Comparison of ENCODE assay signal across 8 mouse cellular contexts in genomic region chr2:38375606-38376304, GRCm38 (mm10). TPM values are rescaled to one million over a fixed set of nuclear protein-coding genes. Genes with fewer than 3 reads are reported as not detected.
DNase-seq lines count a peak whose midpoint lies in the region; ATAC-seq and TF ChIP-seq lines count a peak whose summit lies in the region.

No protein-coding gene starts in this region.

- peak; percentile 54 for ATAC-seq in forebrain, postnatal 0 days
- ATAC-seq in hindbrain, embryonic 11.5 days (ENCODE audit: low FRiP score), result peak; percentile 45; the same call in 1 of the 2 replicates
- ATAC-seq in limb, embryonic 15.5 days (ENCODE audit: insufficient number of reproducible peaks, low FRiP score, low TSS enrichment, low read depth), result 0 out of 2 replicates have a peak, but pooled peaks have one; percentile 8

- no peaks in the 10 kb centered on the region for H3K4me1 ChIP-seq in forebrain, postnatal 0 days (ENCODE audit: insufficient read depth)
- peaks cover 2% of the 10 kb centered on the region; the same call in 1 of the 2 replicates for H3K4me1 ChIP-seq in hindbrain, embryonic 11.5 days (replicated peaks; ENCODE audit: control insufficient read depth, insufficient read depth, low read length)
- peaks cover 17% of the 10 kb centered on the region for H3K4me1 ChIP-seq in limb, embryonic 15.5 days

- no peak overlapping the region for H3K9ac ChIP-seq in forebrain, postnatal 0 days
- no peak overlapping the region for H3K9ac ChIP-seq in hindbrain, embryonic 11.5 days (ENCODE audit: low read depth, low read length)
- no peak overlapping the region for H3K9ac ChIP-seq in limb, embryonic 15.5 days

- no peak overlapping the region for H3K27ac ChIP-seq in forebrain, postnatal 0 days (ENCODE audit: low read depth, low read length)
- no peak overlapping the region for H3K27ac ChIP-seq in hindbrain, embryonic 11.5 days (ENCODE audit: low read depth, low read length)
- H3K27ac ChIP-seq in limb, embryonic 15.5 days, result no peak overlapping the region

- peaks cover 10% of the 10 kb centered on the region for H3K27me3 ChIP-seq in forebrain, postnatal 0 days (ENCODE audit: insufficient read depth, low read length)
- H3K27me3 ChIP-seq in hindbrain, embryonic 11.5 days (ENCODE audit: control insufficient read depth, insufficient read depth, low read length), result peaks cover 49% of the 10 kb centered on the region
- H3K27me3 ChIP-seq in limb, embryonic 15.5 days, result peaks cover 35% of the 10 kb centered on the region

- no peak overlapping the region for H3K4me3 ChIP-seq in forebrain, postnatal 0 days (ENCODE audit: low read depth, low read length)
- no peak overlapping the region; the same call in 1 of the 2 replicates for H3K4me3 ChIP-seq in hindbrain, embryonic 11.5 days (ENCODE audit: low read depth, low read length)
- H3K4me3 ChIP-seq in limb, embryonic 15.5 days, result no peak overlapping the region

- H3K4me2 ChIP-seq in forebrain, postnatal 0 days (ENCODE audit: low read depth), result peak overlapping the region; percentile 35
- peak overlapping the region; percentile 11; the same call in 1 of the 2 replicates for H3K4me2 ChIP-seq in hindbrain, embryonic 11.5 days (replicated peaks; ENCODE audit: low read depth, low read length)
- H3K4me2 ChIP-seq in limb, embryonic 15.5 days, result peak overlapping the region; percentile 34

- 0 out of 2 replicates have a peak, but pooled peaks cover 2% of the 10 kb centered on the region for H3K36me3 ChIP-seq in forebrain, postnatal 0 days (ENCODE audit: insufficient read depth)
- no peaks in the 10 kb centered on the region for H3K36me3 ChIP-seq in hindbrain, embryonic 11.5 days (ENCODE audit: control insufficient read depth, insufficient read depth, low read length)
- H3K36me3 ChIP-seq in limb, embryonic 15.5 days, result no peaks in the 10 kb centered on the region

- peak; percentile 76 for DNase-seq in right cerebral cortex, postnatal 4 days
- no peak for DNase-seq in right cerebral cortex, postnatal 25 days
- peak; percentile 51 to 73 for DNase-seq in cerebellum, adult 18-20 months
- peak; percentile 67 for DNase-seq in forebrain, postnatal 0 days
- peak; percentile 83 for DNase-seq in hindbrain, embryonic 11.5 days (ENCODE audit: low spot score)
- peak; percentile 82 for DNase-seq in neural tube, embryonic 10.5 days (ENCODE audit: extremely low spot score, low spot score)
- DNase-seq in thymus, postnatal 36 days, result peak; percentile 59 to 65

- H3K9me3 ChIP-seq in forebrain, postnatal 0 days (ENCODE audit: low read length), result no peaks in the 10 kb centered on the region
- H3K9me3 ChIP-seq in hindbrain, embryonic 11.5 days (ENCODE audit: control insufficient read depth, low read length), result no peaks in the 10 kb centered on the region
- no peaks in the 10 kb centered on the region for H3K9me3 ChIP-seq in limb, embryonic 15.5 days

- WGBS in forebrain, postnatal 0 days, result 6% methylated on average over 20 of the region's 20 CpGs
- 4% methylated on average over 20 of the region's 20 CpGs for WGBS in hindbrain, embryonic 11.5 days
- 3% methylated on average over 20 of the region's 20 CpGs for WGBS in limb, embryonic 15.5 days

- TF ChIP-seq CTCF in forebrain, postnatal 0 days (IDR thresholded peaks at IDR 0.05; ENCODE audit: low read depth), result peak; percentile 91

RNA-seq across cellular contexts. Expression of gene Lhx2, which starts 36.7 kb away (rescaled TPM):
- 82.8 and 87.6 TPM in 2 replicates for total RNA-seq in forebrain, postnatal 0 days (2014; rRNA removed)
- 43.5 and 45.9 TPM in 2 replicates for polyA plus RNA-seq in forebrain, postnatal 0 days (2015; fragmentation: Nextera tagmentation; extraction: Ambion mirVana)
- 21.9 and 24.4 TPM in 2 replicates for polyA plus RNA-seq in hindbrain, embryonic 11.5 days (2014; fragmentation: Nextera tagmentation; extraction: Ambion mirVana)
- polyA plus RNA-seq in limb, embryonic 15.5 days (2015; fragmentation: Nextera tagmentation; extraction: Ambion mirVana), result 5.1 and 8.5 TPM in 2 replicates
